Mouse (Mus musculus) neural tube, postnatal 0 days (tissue): ENCODE measurements around the gene Cyp2f2. TPM values are rescaled to one million over a fixed set of nuclear protein-coding genes. Genes with fewer than 3 reads are reported as not detected.

ENCODE experiments used
- microRNA-seq: library from miRNA; unstranded; fragments of <30 nt; microRNA quantifications from one replicate; pipeline ENCODE4, GENCODE M21; 2016
- polyA plus RNA-seq: library from polyadenylated mRNA; unstranded; fragments of >200 nt; fragmentation: Nextera tagmentation; extraction: Ambion mirVana; gene quantifications from 2 replicates; pipeline ENCODE4 v1.2.1, GENCODE M21; 2015

The Cyp2f2 gene
- polyA plus RNA-seq: not detected in 2 replicates

GRCm38 (mm10) chr7:27119676-27120075 lies at the start of gene Cyp2f2:
TSS of gene Cyp2f2 (plus strand) at chr7:27119909.

GRCm38 (mm10) chr7:27153205-27153764 lies 33.6 kb downstream of the Cyp2f2 start, which contains the start of gene Cyp2t4:
TSS of gene Cyp2t4 (plus strand) at chr7:27153714.

GRCm38 (mm10) chr7:27166614-27167474 lies 47.1 kb downstream of the Cyp2f2 start, which contains the start of gene Egln2:
TSS of gene Egln2 (minus strand) at chr7:27166802.

GRCm38 (mm10) chr7:27178324-27179216 lies 58.9 kb downstream of the Cyp2f2 start, which contains the start of gene Rab4b:
TSS of gene Rab4b (minus strand) at chr7:27178896.

GRCm38 (mm10) chr7:27180837-27181695 lies 61.4 kb downstream of the Cyp2f2 start, which contains the start of the genes Gm21983 and Mia:
TSS of gene Gm21983 (minus strand) at chr7:27181086.
TSS of gene Mia (minus strand) at chr7:27181157.

Small RNAs within 50 kb of the gene (microRNA-seq; reads per million reads assigned to microRNA genes)
- not detected for gene Mir3101

Other genes starting within 250 kb of the Cyp2f2 start
- not detected in 2 replicates for gene Cyp2a22, start 180.5 kb upstream of the Cyp2f2 start, polyA plus RNA-seq
- not detected in 2 replicates for gene Cyp2a12, start 90.8 kb upstream of the Cyp2f2 start, polyA plus RNA-seq
- gene Cyp2t4, start 33.8 kb downstream of the Cyp2f2 start, polyA plus RNA-seq: 0.19 and 0.41 TPM in 2 replicates
- gene Egln2, start 46.9 kb downstream of the Cyp2f2 start, polyA plus RNA-seq: 83.1 and 87.9 TPM in 2 replicates
- gene Rab4b, start 59.0 kb downstream of the Cyp2f2 start, polyA plus RNA-seq: 130 and 136 TPM in 2 replicates
- gene Gm21983, start 61.2 kb downstream of the Cyp2f2 start, polyA plus RNA-seq: not detected in 2 replicates
- gene Mia, start 61.2 kb downstream of the Cyp2f2 start, polyA plus RNA-seq: 59.5 and 67.0 TPM in 2 replicates
- 2.1 and 2.3 TPM in 2 replicates for gene BC024978, start 75.9 kb downstream of the Cyp2f2 start, polyA plus RNA-seq
- gene Snrpa, start 76.4 kb downstream of the Cyp2f2 start, polyA plus RNA-seq: 131 and 145 TPM in 2 replicates
- 5.0 and 5.6 TPM in 2 replicates for gene Itpkc, start 108.8 kb downstream of the Cyp2f2 start, polyA plus RNA-seq
- 16.1 and 16.7 TPM in 2 replicates for gene Coq8b, start 113.1 kb downstream of the Cyp2f2 start, polyA plus RNA-seq
- gene Numbl, start 138.5 kb downstream of the Cyp2f2 start, polyA plus RNA-seq: 57.0 and 57.6 TPM in 2 replicates
- 11.5 and 15.6 TPM in 2 replicates for gene Ltbp4, start 217.8 kb downstream of the Cyp2f2 start, polyA plus RNA-seq
- gene Shkbp1, start 236.1 kb downstream of the Cyp2f2 start, polyA plus RNA-seq: 16.3 and 17.5 TPM in 2 replicates
- gene Gm20479, start 237.5 kb downstream of the Cyp2f2 start, polyA plus RNA-seq: not detected in 2 replicates